Mouse (Mus musculus): ENCODE results near the gene Slc24a4. TPM values are rescaled to one million over a fixed set of nuclear protein-coding genes. Genes with fewer than 3 reads are reported as not detected.
"Not testable (repeated sequence)": the region's sequence is repeated elsewhere in the genome, so short reads cannot be mapped to it uniquely, and the experiment has no call there.

The Slc24a4 gene
- polyA plus RNA-seq, 2 experiments from 2014 or later, result not detected

- no peak for ATAC-seq
Measured at GRCm38 (mm10) chr12:102166691-102167261, 38.2 kb downstream of the Slc24a4 start.

DNA sequence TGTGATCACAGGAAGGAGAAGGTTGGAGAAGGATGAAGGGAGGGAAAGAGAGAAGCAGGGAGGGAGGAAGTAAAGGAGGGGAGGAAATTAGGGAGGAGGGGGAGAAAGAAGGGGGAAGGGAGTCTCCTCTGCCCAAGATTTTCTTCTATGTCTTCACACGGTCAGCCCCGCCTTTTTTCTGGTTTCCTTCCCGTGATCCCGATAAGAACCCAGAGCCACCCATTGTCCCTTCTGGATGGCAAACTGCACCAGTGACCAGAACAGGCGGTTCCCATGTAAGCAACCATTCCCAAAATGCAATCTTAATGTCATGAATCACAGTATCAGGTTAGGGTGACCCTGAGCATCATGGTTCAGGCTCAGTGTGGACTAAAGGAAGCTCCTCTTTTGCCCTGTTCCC lies 38.8 kb downstream of the Slc24a4 start:
- no peak for ATAC-seq

GRCm38 (mm10) chr12:102172746-102173145 lies 44.2 kb downstream of the Slc24a4 start:
- no peak for ATAC-seq

- no peak for ATAC-seq
Measured at GRCm38 (mm10) chr12:102173345-102173744, 44.8 kb downstream of the Slc24a4 start.

GRCm38 (mm10) chr12:102180371-102181074 lies 52.0 kb downstream of the Slc24a4 start:
- no peak for ATAC-seq

GRCm38 (mm10) chr12:102181799-102182357 lies 53.3 kb downstream of the Slc24a4 start:
- no peak for ATAC-seq

GRCm38 (mm10) chr12:102182621-102183020 lies 54.1 kb downstream of the Slc24a4 start:
- ATAC-seq, result no peak

GRCm38 (mm10) chr12:102183201-102183600 lies 54.7 kb downstream of the Slc24a4 start:
- no peak for ATAC-seq

DNA sequence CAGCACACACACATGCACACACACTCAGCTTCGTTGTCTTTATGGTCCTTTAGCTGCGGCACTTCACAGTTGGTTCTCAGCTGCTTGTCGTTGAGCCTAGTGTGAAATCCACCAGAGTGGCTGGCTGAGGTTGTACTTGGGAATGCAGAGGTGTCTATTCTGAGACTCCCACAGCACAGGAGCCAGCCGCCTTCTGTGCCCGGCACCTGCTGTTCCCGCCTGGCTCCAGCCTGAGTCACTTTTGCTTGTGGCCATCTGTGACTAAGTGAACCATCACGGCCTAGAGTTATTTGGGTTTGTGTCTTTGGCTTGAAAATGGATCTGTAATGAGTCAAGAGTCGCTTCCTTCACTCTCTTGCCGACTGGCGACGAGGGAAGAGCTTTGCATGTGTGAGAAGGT lies 62.3 kb downstream of the Slc24a4 start:
- ATAC-seq, result no peak

GRCm38 (mm10) chr12:102201516-102201915 lies 73.0 kb downstream of the Slc24a4 start:
- no peak for ATAC-seq

GRCm38 (mm10) chr12:102202901-102203300 lies 74.4 kb downstream of the Slc24a4 start:
- ATAC-seq, result no peak

DNA sequence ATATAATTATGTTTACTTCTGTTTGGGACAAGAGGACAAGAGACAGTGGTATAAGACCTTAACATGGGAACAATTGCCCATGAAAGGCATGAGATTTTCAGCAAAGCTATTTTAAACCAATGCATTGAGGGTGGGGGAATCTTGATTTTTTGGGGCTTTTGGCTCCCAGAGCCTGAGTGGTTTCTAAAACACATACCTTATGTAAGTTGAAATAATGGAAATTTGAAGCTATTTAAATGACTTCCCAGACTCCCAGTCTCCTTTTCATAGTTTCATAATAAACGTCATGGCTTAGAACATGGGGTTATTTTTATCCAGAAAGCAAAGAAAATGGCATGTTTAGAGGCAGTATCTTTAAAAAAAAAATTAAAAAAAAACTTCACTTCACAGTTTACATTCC lies 77.9 kb downstream of the Slc24a4 start:
- ATAC-seq, result no peak

GRCm38 (mm10) chr12:102207245-102207644 lies 78.7 kb downstream of the Slc24a4 start:
- no peak for ATAC-seq

DNA sequence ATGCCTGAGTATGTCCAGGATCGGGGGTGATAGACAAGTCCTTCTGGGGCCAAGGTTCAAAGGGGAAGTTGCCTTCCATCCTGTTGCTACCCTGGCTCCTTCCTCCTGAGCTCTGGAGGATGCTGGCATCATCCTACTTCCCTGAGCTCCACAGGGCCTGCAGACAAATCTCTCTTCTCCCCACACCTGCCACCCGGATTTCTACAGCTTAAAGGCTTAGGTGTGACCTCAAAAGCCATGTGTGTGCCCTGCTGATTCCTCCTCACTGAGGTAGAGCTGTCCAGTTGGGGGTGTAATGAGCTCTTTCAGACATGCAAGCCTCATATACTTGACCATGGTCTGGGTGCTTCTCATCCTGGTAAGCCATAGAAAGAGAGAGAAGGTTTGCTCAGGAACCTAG lies 82.3 kb downstream of the Slc24a4 start:
- ATAC-seq, result no peak

GRCm38 (mm10) chr12:102223404-102223803 lies 94.9 kb downstream of the Slc24a4 start:
- no peak for ATAC-seq

GRCm38 (mm10) chr12:102224112-102224511 lies 95.6 kb downstream of the Slc24a4 start:
- ATAC-seq, result not testable (repeated sequence)

GRCm38 (mm10) chr12:102225165-102225564 lies 96.6 kb downstream of the Slc24a4 start:
- no peak for ATAC-seq

GRCm38 (mm10) chr12:102235551-102235950 lies 107.0 kb downstream of the Slc24a4 start:
- ATAC-seq, result no peak

DNA sequence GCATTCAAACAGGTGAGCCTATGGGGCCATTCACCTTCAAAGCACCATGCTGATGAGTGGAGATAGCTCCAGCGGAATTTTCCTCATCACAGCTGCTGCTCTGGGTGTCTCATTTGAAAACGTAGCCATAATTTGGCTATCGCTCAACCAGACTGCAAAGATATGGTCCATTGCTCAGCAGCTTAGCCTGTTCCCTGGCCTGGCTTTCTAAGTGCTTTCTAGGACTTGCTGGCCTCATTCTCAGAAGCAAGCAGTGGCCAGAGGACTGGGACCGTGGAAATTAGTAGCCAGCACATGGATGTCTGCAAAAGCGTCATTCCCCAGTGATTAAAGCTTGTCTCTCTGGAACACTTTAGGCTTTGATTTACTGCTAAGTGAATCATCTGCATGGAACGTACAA lies 107.8 kb downstream of the Slc24a4 start:
- ATAC-seq, result no peak

DNA sequence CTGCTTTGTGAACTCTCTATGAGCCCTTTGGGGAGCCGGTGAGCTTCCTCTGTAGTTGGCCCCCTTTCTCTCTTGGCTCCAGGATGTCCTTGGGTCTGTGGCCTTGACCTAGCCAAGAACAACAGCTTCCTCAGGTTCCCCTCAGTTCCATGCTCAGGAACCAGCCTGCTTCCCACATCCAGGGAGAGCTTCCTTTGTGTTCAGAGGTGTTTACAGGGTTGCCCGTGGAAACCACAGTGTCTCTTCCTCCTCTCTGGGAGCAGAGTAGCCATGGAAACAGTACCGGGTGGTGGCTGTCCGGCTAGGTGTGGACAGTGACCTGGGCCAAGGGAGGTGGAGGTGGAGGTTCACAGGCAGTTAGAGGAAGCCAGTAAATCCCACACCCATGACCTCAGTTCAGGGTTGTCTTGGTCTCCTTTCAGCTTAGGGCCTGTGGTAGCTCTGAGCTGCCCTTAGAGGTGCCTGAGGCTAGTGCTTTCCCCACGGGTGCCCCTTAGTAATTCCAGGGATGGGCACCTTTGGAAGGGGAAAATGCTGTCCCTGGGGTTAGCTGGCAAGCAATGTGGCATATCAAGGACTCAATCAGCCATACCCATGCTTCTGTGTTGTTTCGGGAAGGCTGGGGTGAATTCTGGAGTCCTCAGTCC lies 113.7 kb downstream of the Slc24a4 start:
- ATAC-seq, result no peak

DNA sequence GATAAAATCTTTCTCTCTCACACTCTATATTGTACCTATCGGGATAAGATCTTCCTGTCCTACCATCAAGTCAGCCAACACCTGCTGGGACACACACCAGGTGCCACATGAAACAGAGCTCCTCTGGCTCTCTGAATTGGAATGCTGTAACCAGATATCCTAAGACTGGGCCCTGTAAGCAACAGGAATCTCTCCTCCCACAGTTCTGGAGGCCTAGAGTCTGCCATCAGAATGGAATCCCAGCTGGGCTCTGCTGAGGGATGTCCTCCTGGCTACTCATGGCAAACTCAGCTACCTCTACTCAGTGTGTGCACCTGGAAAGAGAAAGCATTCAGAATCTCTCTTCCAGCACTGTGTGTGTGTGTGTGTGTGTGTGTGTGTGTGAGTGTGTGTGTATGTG lies 115.4 kb downstream of the Slc24a4 start:
- no peak for ATAC-seq

DNA sequence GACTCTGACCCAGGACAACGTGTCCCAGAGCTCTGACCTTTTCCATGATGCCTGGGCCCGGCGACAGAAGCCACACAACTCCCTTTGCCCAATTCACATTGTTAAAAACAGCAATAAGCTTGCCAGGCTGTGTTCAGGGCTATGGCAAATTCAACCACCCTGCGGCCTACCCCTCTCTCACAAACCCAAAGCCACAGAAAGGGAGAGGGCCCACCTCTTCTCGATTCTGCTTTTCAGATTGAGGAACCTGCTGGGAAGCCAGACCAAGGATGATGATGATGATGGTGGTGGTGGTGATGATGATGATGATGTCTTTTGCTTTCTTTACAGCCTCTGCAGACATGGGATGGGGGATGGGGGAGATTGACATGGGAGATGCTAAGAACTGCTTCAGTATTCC lies 117.7 kb downstream of the Slc24a4 start:
- no peak for ATAC-seq

- no peak for ATAC-seq
Measured at GRCm38 (mm10) chr12:102248104-102248503, 119.6 kb downstream of the Slc24a4 start.

DNA sequence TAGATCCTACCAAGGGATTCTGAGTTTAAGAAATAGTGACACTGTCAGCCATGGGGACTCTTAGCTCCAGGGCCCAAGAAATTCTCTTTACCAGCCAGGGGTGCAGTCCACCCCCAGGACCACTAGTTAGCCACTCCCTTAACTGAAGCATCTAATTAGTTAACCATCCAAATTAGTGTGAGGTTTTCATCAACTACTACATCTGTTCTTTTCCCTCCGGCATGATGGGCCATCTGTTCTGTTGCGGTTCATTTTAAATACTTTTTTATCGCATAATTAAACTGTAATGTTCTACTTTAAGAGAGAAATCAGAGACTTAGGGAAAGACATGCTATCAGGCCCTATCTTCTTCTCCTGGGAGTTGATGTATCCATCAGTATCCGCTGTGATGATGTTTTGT lies 121.8 kb downstream of the Slc24a4 start:
- ATAC-seq, result no peak

Measured in CD4-positive, CD25-positive, alpha-beta regulatory T cell, adult 4 months (primary cell).